In genomic region chr1:164412906-164413305, GRCm38 (mm10) we compare ENCODE assay signal across 16 mouse cellular contexts.
"Had no signal": no experiment of that assay in that cellular context is flagged by ENCODE, and none has a peak within 500 bp of the region (broad histone marks: within the 10 kb centered on the region; RNA-seq: fewer than 3 reads in every experiment).

No protein-coding gene starts in this region.

- H3K27ac ChIP-seq: hindbrain, postnatal 0 days; kidney, postnatal 0 days; limb, embryonic 10.5 days; limb, embryonic 13.5 days; liver, embryonic 12.5 days; liver, embryonic 15.5 days; lung, embryonic 15.5 days; midbrain, embryonic 12.5 days; stomach, postnatal 0 days had no signal

- H3K4me1 ChIP-seq: limb, embryonic 10.5 days; limb, embryonic 13.5 days; liver, embryonic 12.5 days had no signal

- ATAC-seq: hindbrain, postnatal 0 days; liver, embryonic 12.5 days; midbrain, embryonic 16.5 days had no signal

- H3K27me3 ChIP-seq: limb, embryonic 13.5 days; liver, embryonic 12.5 days; liver, embryonic 15.5 days; lung, embryonic 15.5 days; megakaryocyte, embryonic 14.5 days; midbrain, embryonic 12.5 days had no signal

- H3K9ac ChIP-seq: limb, embryonic 13.5 days; liver, embryonic 12.5 days; liver, embryonic 15.5 days; lung, embryonic 15.5 days; midbrain, embryonic 12.5 days had no signal

- H3K4me3 ChIP-seq: limb, embryonic 10.5 days; limb, embryonic 13.5 days; liver, embryonic 12.5 days; liver, embryonic 15.5 days; lung, embryonic 15.5 days; megakaryocyte, embryonic 14.5 days; midbrain, embryonic 12.5 days; myocyte had no signal

- H3K4me2 ChIP-seq: limb, embryonic 13.5 days; liver, embryonic 12.5 days; liver, embryonic 15.5 days; lung, embryonic 15.5 days; midbrain, embryonic 12.5 days had no signal

- H3K9me3 ChIP-seq: limb, embryonic 10.5 days; limb, embryonic 13.5 days; liver, embryonic 12.5 days; liver, embryonic 15.5 days; lung, embryonic 15.5 days; megakaryocyte, embryonic 14.5 days; midbrain, embryonic 12.5 days had no signal

- H3K36me3 ChIP-seq: liver, embryonic 12.5 days; liver, embryonic 15.5 days; lung, embryonic 15.5 days; midbrain, embryonic 12.5 days had no signal

- DNase-seq: kidney, adult 8-10 months; kidney, postnatal 4 days; liver; thymus, postnatal 4 days had no signal
